Mouse (Mus musculus) neural tube, embryonic 13.5 days (tissue): Measurements from ENCODE around the gene Mtx1. TPM values are rescaled to one million over a fixed set of nuclear protein-coding genes. Genes with fewer than 3 reads are reported as not detected.

Experiments
- microRNA counts: library from miRNA; unstranded; fragments of <30 nt; microRNA quantifications from one replicate; lab custom pipeline; 2016
- microRNA-seq: library from miRNA; unstranded; fragments of <30 nt; microRNA quantifications from one replicate; pipeline ENCODE4, GENCODE M21; 2016
- polyA plus RNA-seq: library from polyadenylated mRNA; unstranded; fragments of >200 nt; fragmentation: Nextera tagmentation; extraction: Ambion mirVana; gene quantifications from 2 replicates; pipeline ENCODE4 v1.2.1, GENCODE M21; 2015

The Mtx1 gene
- polyA plus RNA-seq, 1 experiment from 2014 or later: 157 TPM

MicroRNA genes within 50 kb of the gene (microRNA counts, 519-probe panel; counts per million panel counts)
- microRNA mmu-miR-92b (lab: Ali Mortazavi, UCI): 3,707 counts per million, percentile 55 among the panel's probes with 10 or more counts

Small RNA genes lying within 50 kb of the gene (microRNA-seq; reads per million reads assigned to microRNA genes)
- gene Mir92b: 2,995 reads per million, percentile 88 among the genes with 10 or more reads in this experiment

Other genes with a start within 250 kb of the Mtx1 start
- gene Rusc1, start 133.8 kb downstream of the Mtx1 start, polyA plus RNA-seq: 83.4 and 91.9 TPM in 2 replicates
- gene Gm43738, start 126.0 kb downstream of the Mtx1 start, polyA plus RNA-seq: 0.15 TPM in 1 of 2 replicates, not detected in the other
- 329 and 357 TPM in 2 replicates for gene Fdps, start 125.1 kb downstream of the Mtx1 start, polyA plus RNA-seq
- 0.14 and 0.46 TPM in 2 replicates for gene Pklr, start 90.9 kb downstream of the Mtx1 start, polyA plus RNA-seq
- gene Hcn3, start 66.9 kb downstream of the Mtx1 start, polyA plus RNA-seq: 34.6 and 35.6 TPM in 2 replicates
- gene Clk2, start 62.3 kb downstream of the Mtx1 start, polyA plus RNA-seq: 27.5 and 30.6 TPM in 2 replicates
- gene Scamp3, start 49.6 kb downstream of the Mtx1 start, polyA plus RNA-seq: 129 and 135 TPM in 2 replicates
- 38.9 and 49.9 TPM in 2 replicates for gene Fam189b, start 43.9 kb downstream of the Mtx1 start, polyA plus RNA-seq
- gene Gba, start 24.2 kb downstream of the Mtx1 start, polyA plus RNA-seq: 48.3 and 50.0 TPM in 2 replicates
- 45.6 and 52.8 TPM in 2 replicates for gene Thbs3, start 11.9 kb downstream of the Mtx1 start, polyA plus RNA-seq
- 1.0 and 1.1 TPM in 2 replicates for gene Muc1, start 2.0 kb upstream of the Mtx1 start, polyA plus RNA-seq
- gene Krtcap2, start 18.9 kb upstream of the Mtx1 start, polyA plus RNA-seq: 248 and 258 TPM in 2 replicates
- gene Trim46, start 19.2 kb upstream of the Mtx1 start, polyA plus RNA-seq: 55.8 and 55.9 TPM in 2 replicates
- 76.9 and 81.4 TPM in 2 replicates for gene Dpm3, start 32.3 kb upstream of the Mtx1 start, polyA plus RNA-seq
- 44.0 and 45.5 TPM in 2 replicates for gene Slc50a1, start 43.5 kb upstream of the Mtx1 start, polyA plus RNA-seq
- gene Efna1, start 54.1 kb upstream of the Mtx1 start, polyA plus RNA-seq: 12.5 and 14.5 TPM in 2 replicates
- 87.4 and 90.1 TPM in 2 replicates for gene Efna3, start 95.9 kb upstream of the Mtx1 start, polyA plus RNA-seq
- 8.5 and 10.7 TPM in 2 replicates for gene Efna4, start 110.9 kb upstream of the Mtx1 start, polyA plus RNA-seq
- gene Adam15, start 122.9 kb upstream of the Mtx1 start, polyA plus RNA-seq: 48.8 and 54.0 TPM in 2 replicates
- gene Dcst2, start 134.9 kb upstream of the Mtx1 start, polyA plus RNA-seq: 0.17 TPM in 1 of 2 replicates, not detected in the other
- 0.88 and 1.1 TPM in 2 replicates for gene Dcst1, start 138.2 kb upstream of the Mtx1 start, polyA plus RNA-seq
- gene Zbtb7b, start 167.7 kb upstream of the Mtx1 start, polyA plus RNA-seq: 0.54 and 0.68 TPM in 2 replicates
- gene Lenep, start 175.7 kb upstream of the Mtx1 start, polyA plus RNA-seq: 0.84 and 2.6 TPM in 2 replicates
- 30.7 and 33.2 TPM in 2 replicates for gene Flad1, start 184.8 kb upstream of the Mtx1 start, polyA plus RNA-seq
- gene Cks1b, start 191.3 kb upstream of the Mtx1 start, polyA plus RNA-seq: 110 and 144 TPM in 2 replicates
- 41.8 and 45.1 TPM in 2 replicates for gene Shc1, start 191.4 kb upstream of the Mtx1 start, polyA plus RNA-seq
- gene Pygo2, start 203.1 kb upstream of the Mtx1 start, polyA plus RNA-seq: 40.4 and 47.7 TPM in 2 replicates
- 15.6 and 17.0 TPM in 2 replicates for gene Pbxip1, start 209.6 kb upstream of the Mtx1 start, polyA plus RNA-seq
- 104 and 106 TPM in 2 replicates for gene Pmvk, start 227.5 kb upstream of the Mtx1 start, polyA plus RNA-seq